Mouse (Mus musculus) retina, embryonic 14.5 days (tissue): Measurements from ENCODE around the gene Gm8797.
"Not testable (repeated sequence)": the region's sequence is repeated elsewhere in the genome, so short reads cannot be mapped to it uniquely, and the experiment has no call there.

ENCODE experiments used
- DNase-seq: peaks from one replicate; pipeline ENCODE4 v3.0.0-alpha.2; 2015; ENCODE audit warnings: low spot score

Gm8797 gene

GRCm38 (mm10) chr3:5750506-5750905 lies at the start of gene Gm8797:
Gene Gm8797, plus strand, starts transcription at chr3:5750806.
- not testable (repeated sequence) for DNase-seq

DNA sequence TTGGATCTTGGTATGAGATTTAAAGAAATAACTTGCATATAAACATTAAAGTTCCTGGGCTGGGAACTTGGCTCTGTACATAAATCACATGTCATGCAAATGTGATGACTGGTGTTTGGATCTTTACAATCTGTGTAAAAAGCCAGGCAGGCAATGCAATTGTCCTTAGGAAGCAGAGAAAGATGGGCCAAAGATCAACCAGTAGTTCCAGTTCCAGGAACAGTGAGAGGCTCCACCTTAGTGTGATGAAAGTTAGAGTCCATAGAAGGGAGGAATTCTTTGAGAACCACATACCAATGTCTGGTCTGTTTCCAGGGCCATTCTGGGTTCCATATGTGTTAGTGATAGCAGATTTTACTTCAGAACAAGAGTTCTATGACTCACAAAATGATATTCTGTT lies 36.1 kb upstream of the Gm8797 start:
- DNase-seq = no peak

GRCm38 (mm10) chr3:5732931-5733330 lies 17.7 kb upstream of the Gm8797 start:
- DNase-seq = no peak

DNA sequence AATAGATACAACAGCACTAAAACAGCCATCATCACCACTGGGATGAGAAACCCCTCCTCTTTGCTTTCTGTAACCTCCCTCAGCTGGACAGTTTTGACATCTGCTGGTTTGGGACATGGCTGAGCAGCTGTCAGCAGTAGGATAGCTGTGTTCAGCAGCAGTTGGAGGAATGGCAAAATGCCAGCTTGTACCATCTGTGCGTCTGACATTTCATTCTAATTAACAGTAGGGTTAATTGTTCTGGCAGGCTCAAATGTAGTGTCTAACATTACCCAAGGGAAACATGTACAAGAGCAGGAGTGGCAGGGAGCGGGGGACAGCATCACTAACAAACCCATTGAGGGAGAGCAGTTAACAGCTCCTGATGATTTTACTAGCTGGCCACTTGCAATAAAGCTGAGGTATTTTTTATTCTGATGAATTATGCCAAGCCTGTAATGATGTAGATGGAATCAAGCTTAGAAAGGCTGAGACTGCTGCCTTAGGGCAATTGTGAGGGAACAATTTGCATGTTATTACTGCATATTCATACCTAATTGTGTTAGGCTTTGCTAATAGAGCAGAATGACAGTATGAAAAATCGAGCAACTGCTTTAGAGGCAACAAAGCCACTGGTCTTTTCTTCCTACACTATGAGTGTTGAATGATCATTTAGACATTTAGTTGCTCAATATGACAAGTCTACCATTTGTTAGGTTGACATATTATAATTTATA lies 4.3 kb downstream of the Gm8797 start:
- DNase-seq = peak; percentile 89

DNA sequence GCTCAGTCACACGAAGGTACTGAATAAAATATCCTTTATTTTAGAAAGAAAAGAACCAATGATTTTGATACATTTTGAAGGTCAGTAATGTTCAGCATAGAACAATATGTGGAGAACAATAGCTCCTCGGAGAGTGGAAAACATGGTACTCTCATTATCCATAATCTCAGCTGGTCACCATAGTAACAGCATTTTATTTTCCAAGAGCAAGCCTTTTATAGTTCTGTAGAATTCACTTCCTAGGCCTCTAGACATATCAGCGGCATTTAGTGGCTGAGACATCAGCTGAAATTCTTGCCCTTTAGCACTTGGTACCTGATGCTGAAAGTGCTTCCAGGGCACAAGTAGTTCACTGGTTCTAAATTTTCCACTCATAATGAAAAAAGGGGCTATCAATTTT lies 15.7 kb downstream of the Gm8797 start:
- peak; percentile 27 for DNase-seq

GRCm38 (mm10) chr3:5776894-5777293 lies 26.3 kb downstream of the Gm8797 start:
- DNase-seq = no peak
